Mouse (Mus musculus): ENCODE measurements around the gene Faf2.

Faf2 gene

GRCm38 (mm10) chr13:54701243-54701642, 79.7 kb downstream of the Faf2 start, which contains the start of gene Cdhr2:
Gene Cdhr2, plus strand, starts transcription at chr13:54701461.
- CTCF ChIA-PET: interaction anchor here in 3 of 4 experiments (0.5 to 0.7 kb wide), 4 partner anchors 16 to 748 kb away, joined by 3 to 6 read pairs (median 4); no protein-coding TSS in a partner anchor
- POLR2A ChIA-PET: interaction anchor here in 2 of 4 experiments (0.7 to 1.5 kb wide), 2 partner anchors 8 to 13 kb away, joined by 3 read pairs; no protein-coding TSS in a partner anchor

- ChIA-PET CTCF (no interaction called here), POLR2A (interaction anchor here in 3 of 4 experiments (0.8 to 1.7 kb wide), 6 partner anchors 9 to 1449 kb away, joined by 3 to 8 read pairs (median 4); partner anchors contain the start of gene Rnf44 (in 2 of the 3))
Measured at GRCm38 (mm10) chr13:54702507-54702906, 80.9 kb downstream of the Faf2 start.

- CTCF ChIA-PET: no interaction called here
- POLR2A ChIA-PET: interaction anchor here in 2 of 4 experiments (0.8 to 1.4 kb wide), 6 partner anchors 9 to 20 kb away, joined by 3 to 4 read pairs (median 4); partner anchors contain the start of gene Rnf44 (in 1 of the 2)
Measured at GRCm38 (mm10) chr13:54704890-54705289, 83.3 kb downstream of the Faf2 start.

- ChIA-PET CTCF (interaction anchor here in 1 of 4 experiments (1.4 kb wide), 1 partner anchor 89 kb away, joined by 3 read pairs; no protein-coding TSS in a partner anchor), POLR2A (interaction anchor here in 2 of 4 experiments (0.9 to 1.7 kb wide), 3 partner anchors 23 to 118 kb away, joined by 3 to 4 read pairs (median 4); no protein-coding TSS in a partner anchor)
Measured at GRCm38 (mm10) chr13:54710866-54711265, 89.3 kb downstream of the Faf2 start.
